Mouse (Mus musculus) B cell, adult 2 months (primary cell): ENCODE results near the gene Trnp1.
A peak's percentile ranks its signal among the peaks of the same experiment; 100 is the strongest.
"Not testable (repeated sequence)": the region's sequence is repeated elsewhere in the genome, so short reads cannot be mapped to it uniquely, and the experiment has no call there.

ENCODE experiments used
- DNase-seq, 2 experiments: peaks; one replicate each; pipeline ENCODE4 v3.0.0; 2022

Gene Trnp1

GRCm38 (mm10) chr4:133498160-133498724 is at the start of gene Trnp1:
Gene Trnp1, minus strand, starts transcription at chr4:133498550.
- peak; percentile 62 to 66 for DNase-seq

DNA sequence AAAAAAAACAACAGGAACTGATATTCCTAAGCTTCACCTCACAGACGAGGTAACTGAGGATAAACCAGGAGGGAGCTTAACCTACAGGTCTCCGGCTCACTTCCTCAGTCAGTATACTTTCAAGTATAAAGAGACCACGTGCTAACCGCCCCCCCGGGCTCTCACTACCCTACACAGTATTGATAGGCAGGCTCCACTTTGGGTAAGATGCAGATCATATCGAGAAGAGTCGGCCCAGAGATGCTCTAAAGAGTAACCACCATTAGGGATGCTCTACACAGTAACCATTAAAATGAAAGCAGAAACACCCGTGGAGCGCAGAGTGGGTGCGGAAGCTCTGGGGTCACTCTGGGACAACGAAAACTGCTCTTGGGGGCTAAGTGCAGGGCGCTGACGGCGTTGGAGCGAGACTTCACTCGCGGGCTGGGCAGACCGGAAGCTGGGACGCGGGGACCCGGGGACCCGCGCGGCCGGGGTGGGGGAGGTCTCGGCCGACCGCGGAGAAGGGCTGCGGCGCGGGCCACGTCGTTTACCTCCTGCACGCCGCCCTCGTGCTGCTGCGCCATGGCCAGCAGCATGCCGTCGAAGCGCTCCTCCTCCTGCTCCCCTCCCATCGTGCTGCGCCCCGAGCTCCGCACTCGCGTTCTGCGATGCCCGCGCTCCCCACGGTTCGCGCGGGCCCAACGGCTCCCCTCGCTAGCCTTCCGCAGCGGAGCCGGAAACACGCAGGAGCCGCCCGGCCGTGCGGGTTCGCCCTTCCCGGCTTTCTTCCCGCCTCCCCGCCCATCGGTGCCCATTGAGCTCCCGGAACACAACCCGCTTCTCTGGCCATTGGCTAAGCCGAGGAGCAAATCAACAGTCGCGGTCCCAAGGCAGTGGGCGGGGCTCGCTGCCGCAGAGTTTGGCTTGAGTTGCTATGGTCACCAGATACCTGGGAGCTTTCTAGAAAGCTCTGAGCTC is 47.2 kb upstream of the Trnp1 start, which contains the start of gene Nudc:
Nudc (minus strand) TSS at position 725 of the 960 bp plus-strand sequence.
- DNase-seq: peak; percentile 95 to 96

GRCm38 (mm10) chr4:133536652-133537051 is 38.3 kb upstream of the Trnp1 start:
- no peak for DNase-seq

GRCm38 (mm10) chr4:133536081-133536480 is 37.7 kb upstream of the Trnp1 start:
- DNase-seq: no peak

DNA sequence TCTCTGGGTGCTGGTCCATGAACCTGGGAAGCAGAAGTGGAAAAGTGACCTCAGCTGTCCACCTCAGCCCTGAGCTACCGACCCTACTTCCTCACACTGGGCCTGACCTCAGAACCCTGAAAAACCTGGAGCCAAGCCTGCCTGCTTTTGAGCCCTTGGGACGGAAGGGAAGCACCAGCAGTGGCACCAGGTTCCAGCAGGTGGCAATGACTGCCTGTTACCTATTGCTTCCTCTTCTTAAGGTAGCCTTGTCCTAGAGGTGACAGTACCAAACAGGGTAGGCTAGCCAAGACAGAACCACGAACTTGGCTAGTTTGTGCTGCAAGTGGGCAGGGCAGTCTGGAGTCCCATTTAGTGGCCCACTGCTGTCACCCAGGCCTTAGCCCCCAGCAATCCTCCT is 34.4 kb upstream of the Trnp1 start:
- DNase-seq: no peak

GRCm38 (mm10) chr4:133527788-133528187 is 29.4 kb upstream of the Trnp1 start:
- no peak for DNase-seq

DNA sequence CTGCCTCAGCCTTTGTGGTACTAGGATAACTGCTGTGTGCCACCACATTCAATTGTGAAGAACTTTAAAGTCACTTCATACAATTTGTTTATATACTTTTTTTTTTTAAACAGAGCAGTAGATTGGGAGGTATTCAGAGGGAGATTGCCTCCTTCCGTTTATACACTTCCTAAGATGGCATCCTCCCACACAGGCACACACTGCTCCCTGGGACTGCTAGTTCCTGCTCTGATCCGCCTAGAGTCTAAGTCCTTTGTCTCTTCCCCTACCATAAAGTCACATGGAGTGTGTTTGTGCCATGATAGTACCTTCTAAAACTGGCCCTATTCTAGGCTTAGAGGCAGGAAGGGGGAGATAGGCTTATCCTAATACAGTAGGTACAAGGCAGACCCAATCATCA is 23.2 kb upstream of the Trnp1 start:
- no peak for DNase-seq

GRCm38 (mm10) chr4:133519369-133519665 is 21.0 kb upstream of the Trnp1 start:
- no peak for DNase-seq

GRCm38 (mm10) chr4:133518601-133519368 is 20.4 kb upstream of the Trnp1 start, which contains the start of gene Kdf1:
Gene Kdf1, plus strand, starts transcription at chr4:133518963.
- DNase-seq: peak in 1 of 2 experiments; percentile 16

- peak; percentile 79 to 80 for DNase-seq
These were observed 14.6 kb upstream of the Trnp1 start for GRCm38 (mm10) chr4:133512972-133513371.

- not testable (repeated sequence) for DNase-seq
These were observed 14.2 kb upstream of the Trnp1 start for GRCm38 (mm10) chr4:133512511-133512910.

- no peak for DNase-seq
These were observed 12.7 kb upstream of the Trnp1 start for GRCm38 (mm10) chr4:133511050-133511449.

GRCm38 (mm10) chr4:133508990-133509389 is 10.6 kb upstream of the Trnp1 start:
- DNase-seq: no peak

- DNase-seq: no peak
These were observed 8.2 kb upstream of the Trnp1 start for GRCm38 (mm10) chr4:133506573-133506972.

DNA sequence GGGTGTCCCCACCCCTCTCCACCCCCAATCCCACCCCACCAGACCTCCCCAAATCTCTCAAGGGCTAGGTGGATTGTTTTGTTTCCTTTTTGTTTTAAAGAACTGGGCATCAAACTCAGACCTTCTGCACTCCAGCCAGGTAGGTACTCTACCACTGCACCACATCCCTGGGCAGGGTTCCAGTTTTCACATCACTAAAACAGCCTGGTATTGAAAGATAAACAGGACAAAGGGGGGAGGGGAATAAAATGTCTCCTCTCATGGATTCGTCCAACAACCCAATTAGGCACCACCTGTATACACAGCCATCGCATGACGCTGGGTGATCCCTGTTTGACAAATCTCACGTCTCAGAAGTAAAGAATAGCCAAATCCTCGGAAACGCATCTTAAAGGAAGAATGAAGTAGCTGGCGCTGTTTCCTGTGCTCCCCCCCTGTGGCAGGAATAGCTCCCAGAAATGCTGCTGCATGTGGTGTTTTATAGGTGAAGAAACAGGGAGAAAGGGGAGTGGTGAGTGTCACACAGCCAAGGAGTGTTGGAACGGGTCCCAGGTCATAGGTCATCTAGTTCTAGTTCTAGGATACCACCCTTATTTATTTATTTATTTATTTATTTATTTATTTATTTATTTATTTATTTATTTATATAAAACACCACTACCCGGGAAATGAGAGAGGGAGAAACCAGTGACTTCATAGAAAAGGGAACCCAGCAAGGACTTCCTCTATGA is 6.6 kb upstream of the Trnp1 start:
- no peak for DNase-seq

DNA sequence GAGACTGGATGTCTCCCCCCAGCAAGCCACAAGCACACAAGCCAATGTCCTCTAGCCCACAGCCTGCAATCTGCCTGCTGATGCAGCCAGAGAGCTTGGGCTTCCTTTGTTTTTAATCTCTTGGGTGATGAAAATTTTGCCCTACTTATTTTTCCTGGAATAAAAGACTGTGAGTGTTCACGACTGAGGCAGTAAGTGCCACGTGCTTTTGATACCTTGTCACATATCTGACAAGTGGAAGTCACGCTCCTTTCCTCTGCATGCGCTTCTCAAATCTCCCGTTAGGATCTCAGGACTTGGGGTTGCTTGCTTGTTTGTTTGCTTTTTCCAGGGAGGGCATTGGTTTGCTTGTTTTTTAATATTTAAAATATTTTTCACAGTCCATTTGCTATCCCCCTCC is 6.0 kb upstream of the Trnp1 start:
- DNase-seq: no peak

DNA sequence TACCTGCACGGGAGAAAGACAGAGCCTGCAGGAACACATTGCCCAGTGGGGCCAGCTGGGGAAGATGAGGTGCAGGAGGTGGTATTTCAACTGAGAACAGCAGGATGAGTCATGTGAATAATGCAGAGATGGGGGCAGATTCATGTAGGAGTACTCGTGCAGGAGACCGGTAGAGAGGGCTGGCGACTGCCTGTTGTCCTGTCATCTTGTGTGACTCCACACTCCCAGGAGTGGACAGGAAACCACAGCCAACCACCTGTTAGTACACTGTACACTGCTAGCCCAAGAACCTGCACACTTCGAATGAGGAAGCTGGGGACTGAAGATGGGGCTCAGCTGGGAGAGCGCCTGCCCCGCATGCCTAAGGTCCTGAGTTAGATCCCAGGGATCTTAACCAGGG is 3.2 kb upstream of the Trnp1 start:
- DNase-seq: no peak

DNA sequence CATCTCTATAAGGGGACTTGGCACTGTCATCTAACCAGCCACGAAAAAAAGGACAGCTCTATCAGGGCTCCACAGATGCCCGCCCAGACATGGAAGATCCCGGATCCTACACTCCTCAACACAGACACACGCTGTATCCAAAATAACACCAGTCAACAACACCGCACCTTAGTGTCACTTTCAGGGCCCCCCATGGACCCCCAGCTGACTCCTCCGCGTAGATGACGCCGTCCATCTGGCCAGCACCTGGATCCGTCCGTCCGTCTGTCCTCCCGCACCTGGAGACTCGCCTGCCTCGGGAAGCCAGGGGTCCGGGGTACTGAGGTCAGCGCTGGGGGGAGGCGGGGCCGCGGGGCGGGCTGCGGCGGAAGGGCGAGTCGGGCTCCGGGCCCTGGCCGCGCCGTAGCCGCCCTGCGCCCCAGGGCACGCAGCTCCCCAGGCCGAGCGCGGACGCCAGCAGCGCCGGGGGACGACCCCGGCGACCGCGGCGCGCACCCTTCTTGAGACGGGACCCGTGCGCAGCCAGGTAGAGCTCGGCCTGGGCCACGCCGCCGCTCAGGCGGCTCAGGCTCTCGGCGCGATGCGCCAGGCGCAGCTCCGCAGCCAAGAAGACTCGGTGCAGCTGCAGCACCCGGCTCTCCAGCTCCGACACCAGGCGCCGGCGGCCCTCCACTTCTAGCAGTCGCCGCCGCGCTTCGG is 740 bp downstream of the Trnp1 start:
- DNase-seq: peak in 1 of 2 experiments; percentile 27

- DNase-seq: no peak
These were observed 1.5 kb downstream of the Trnp1 start for GRCm38 (mm10) chr4:133496738-133497445.

- peak in 1 of 2 experiments; percentile 39 for DNase-seq
These were observed 2.6 kb downstream of the Trnp1 start for GRCm38 (mm10) chr4:133495711-133496110.

- no peak for DNase-seq
These were observed 3.5 kb downstream of the Trnp1 start for GRCm38 (mm10) chr4:133494867-133495266.
